Mouse (Mus musculus) liver, adult 2 months (tissue): ENCODE data around the gene Ak8.

Experiments
- CTCF ChIP-seq: fragments of 200-500 bp; IDR thresholded peaks from 2 replicates; pipeline ENCODE4 v1.5.1; 2011; ENCODE audit warnings: low read depth, low read length, control low read depth
- POLR2A ChIP-seq: fragments of 200-500 bp; IDR thresholded peaks from 2 replicates; pipeline ENCODE4 v1.6.1; 2011; ENCODE audit warnings: low read length, control low read depth; ENCODE audit not compliant: insufficient read depth; ENCODE audit errors: extremely low read depth

DNA sequence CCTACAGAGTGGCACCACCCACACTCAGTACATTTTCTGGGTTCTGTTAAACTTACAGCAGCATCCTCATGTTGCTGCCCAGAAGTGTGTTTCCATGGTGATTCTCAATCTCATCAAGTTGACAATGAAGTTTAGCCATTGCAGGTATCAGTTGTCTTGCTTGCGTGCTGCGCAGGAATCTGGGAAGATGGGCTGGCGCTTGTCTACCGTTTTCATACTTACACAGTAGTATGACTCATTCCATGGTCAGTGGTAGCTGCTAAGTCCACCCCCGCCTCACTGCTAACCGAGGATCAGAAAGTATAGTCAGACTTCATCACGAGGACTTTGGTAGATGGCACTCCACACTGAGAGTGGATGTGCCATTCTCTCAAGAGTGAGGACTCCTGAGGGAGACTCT lies 46.6 kb upstream of the Ak8 start:
- TF ChIP-seq CTCF (no peak), POLR2A (no peak)
